Mouse (Mus musculus): ENCODE data around the gene Psrc1.

The Psrc1 gene

DNA sequence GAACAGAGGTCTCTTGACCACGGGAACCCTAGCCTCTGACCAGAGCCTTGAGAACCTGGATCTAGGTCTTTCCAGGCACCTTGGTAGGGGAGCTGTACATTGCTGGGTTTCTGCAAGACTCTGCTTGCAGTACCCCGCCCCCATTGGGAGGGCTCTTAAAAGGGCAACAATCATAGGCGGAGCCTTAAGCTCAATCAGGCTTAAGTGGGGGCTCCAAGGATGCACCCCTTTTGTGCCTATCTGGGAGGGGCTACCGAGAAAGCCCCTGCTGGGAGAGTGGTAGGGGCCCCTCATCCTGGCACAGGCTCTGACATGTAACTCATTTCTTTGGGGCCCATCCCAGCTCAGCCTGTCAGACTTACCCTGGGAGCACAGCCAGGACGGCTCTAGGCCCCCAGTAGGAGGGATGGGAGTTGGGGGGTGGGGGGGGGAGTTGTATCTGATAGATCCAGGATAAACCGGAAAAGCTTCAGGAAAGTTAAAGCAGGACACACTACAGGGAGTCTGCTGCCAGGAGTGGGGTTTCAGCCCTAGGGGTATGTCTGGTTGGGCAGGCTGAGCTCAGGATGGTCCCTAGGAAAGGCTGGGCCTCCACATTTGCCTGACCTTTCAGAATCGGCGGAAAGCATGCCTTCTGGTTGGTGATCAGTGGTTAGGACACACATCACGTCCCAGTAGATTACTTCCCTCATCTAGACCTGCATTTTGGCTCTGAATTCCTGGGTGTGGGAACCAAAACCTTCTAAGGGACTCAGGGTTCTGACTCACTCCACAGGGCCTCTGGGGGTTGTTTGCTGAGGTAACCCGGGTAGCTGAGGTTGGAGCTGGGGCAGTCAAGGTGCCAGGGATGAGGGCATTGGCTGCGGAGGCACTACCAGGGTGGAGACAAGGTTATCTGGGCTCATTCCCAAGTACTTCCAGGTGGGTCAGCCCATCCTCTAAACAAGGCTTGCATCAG lies 40.5 kb downstream of the Psrc1 start:
- DNase-seq (ENCODE audit: low read depth, low spot score): no peak

GRCm38 (mm10) chr3:108424944-108425623 lies 41.4 kb downstream of the Psrc1 start:
- DNase-seq (ENCODE audit: low read depth, low spot score): no peak

GRCm38 (mm10) chr3:108425624-108426018 lies 42.0 kb downstream of the Psrc1 start:
- DNase-seq (ENCODE audit: low read depth, low spot score): no peak

DNA sequence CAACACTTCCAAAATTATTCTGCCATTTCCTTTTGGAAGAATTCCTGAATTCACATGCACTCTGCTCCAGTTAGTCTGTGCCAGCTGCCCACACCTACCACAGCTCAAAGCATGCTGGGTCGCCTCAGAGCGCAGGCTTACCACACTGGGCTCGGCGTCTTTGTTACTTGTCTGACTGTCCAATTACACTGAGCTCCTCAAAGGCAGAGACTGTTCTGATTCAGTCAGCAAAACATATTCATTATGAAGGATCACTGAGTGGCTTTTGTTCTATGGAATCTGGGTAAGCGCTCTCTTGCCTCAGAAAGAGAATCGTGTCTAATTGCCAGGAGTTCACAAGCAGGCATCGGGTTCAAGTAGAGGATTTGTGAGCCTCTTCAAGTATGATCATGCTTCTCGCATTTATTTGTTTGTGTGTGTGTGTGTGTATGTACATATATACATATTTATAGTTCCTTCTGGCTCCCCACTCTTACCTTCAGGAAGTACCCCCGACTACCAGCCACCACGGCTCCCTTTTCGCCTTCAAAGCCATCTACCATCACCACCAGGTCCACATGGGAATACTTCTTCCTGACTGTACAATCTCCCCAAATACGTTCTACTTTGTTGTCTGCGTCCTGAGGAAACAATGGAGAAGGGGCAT lies 49.0 kb downstream of the Psrc1 start:
- DNase-seq (ENCODE audit: low read depth, low spot score): no peak

- no peak for DNase-seq (ENCODE audit: low read depth, low spot score)
These were observed 49.7 kb downstream of the Psrc1 start for GRCm38 (mm10) chr3:108433188-108433880.

- DNase-seq (ENCODE audit: low read depth, low spot score): no peak
These were observed 50.3 kb downstream of the Psrc1 start for GRCm38 (mm10) chr3:108433881-108434495.

DNA sequence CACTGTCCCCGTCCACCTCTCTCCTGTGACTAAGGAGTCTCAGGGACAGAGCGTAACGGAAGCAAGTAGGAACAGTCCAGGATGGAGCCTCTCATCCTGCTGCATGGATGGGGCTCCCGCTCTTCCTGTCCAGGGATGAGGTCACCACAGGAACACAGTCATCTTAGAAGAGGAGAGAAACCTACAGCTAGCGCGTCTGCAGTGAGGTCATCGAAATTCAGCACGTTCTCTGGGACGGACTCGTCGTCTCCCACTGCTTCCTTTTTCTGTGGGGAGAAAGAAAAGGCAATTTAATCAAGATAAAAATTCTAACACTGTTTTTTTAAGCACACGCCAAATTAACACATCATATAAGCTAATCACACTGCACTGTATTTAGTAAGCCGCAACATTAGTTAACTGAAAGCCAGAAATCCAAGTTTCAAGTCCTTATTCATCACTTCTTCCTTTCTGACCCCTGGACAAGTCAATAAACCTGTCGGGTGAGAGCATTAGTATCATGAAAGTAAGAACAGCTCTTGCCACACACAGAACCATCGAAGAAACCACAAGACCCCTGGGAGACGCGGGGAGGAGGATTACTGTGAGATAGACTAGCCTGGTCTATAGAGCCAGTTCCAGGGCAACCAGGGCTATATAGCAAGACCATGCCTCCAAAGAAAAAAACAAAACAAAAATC lies 52.2 kb downstream of the Psrc1 start:
- DNase-seq (ENCODE audit: low read depth, low spot score): no peak

- DNase-seq (ENCODE audit: low read depth, low spot score): no peak
These were observed 52.7 kb downstream of the Psrc1 start for GRCm38 (mm10) chr3:108436380-108436714.
